Mouse (Mus musculus) CD4-positive helper T cell, adult 2 months (primary cell): ENCODE data around the gene Pparg.

Experiments used
- DNase-seq: peaks from one replicate; pipeline ENCODE4 v3.0.0-alpha.2; 2012; ENCODE audit warnings: low read depth, missing footprints, low spot score

Pparg gene

GRCm38 (mm10) chr6:115504160-115504558 is 143.4 kb downstream of the Pparg start:
- DNase-seq, result no peak

GRCm38 (mm10) chr6:115504915-115505314 is 144.2 kb downstream of the Pparg start:
- no peak for DNase-seq

GRCm38 (mm10) chr6:115506425-115506824 is 145.7 kb downstream of the Pparg start:
- no peak for DNase-seq

- no peak for DNase-seq
These were observed 150.7 kb downstream of the Pparg start for GRCm38 (mm10) chr6:115511447-115511846.

GRCm38 (mm10) chr6:115513207-115513606 is 152.5 kb downstream of the Pparg start:
- DNase-seq, result peak; percentile 64

GRCm38 (mm10) chr6:115517904-115518303 is 157.2 kb downstream of the Pparg start:
- no peak for DNase-seq

- DNase-seq, result no peak
These were observed 157.6 kb downstream of the Pparg start for GRCm38 (mm10) chr6:115518352-115518751.

GRCm38 (mm10) chr6:115519275-115519699 is 158.5 kb downstream of the Pparg start:
- DNase-seq, result peak; percentile 21

- no peak for DNase-seq
These were observed 161.2 kb downstream of the Pparg start for GRCm38 (mm10) chr6:115521923-115522322.

- no peak for DNase-seq
These were observed 162.0 kb downstream of the Pparg start for GRCm38 (mm10) chr6:115522691-115523146.

GRCm38 (mm10) chr6:115523201-115523600 is 162.4 kb downstream of the Pparg start:
- DNase-seq, result no peak

- peak; percentile 29 for DNase-seq
These were observed 163.8 kb downstream of the Pparg start for GRCm38 (mm10) chr6:115524449-115524990.

- no peak for DNase-seq
These were observed 166.7 kb downstream of the Pparg start for GRCm38 (mm10) chr6:115527418-115527817.

- peak; percentile 34 for DNase-seq
These were observed 167.6 kb downstream of the Pparg start for GRCm38 (mm10) chr6:115528372-115528771.

GRCm38 (mm10) chr6:115534617-115535016 is 173.9 kb downstream of the Pparg start:
- no peak for DNase-seq

GRCm38 (mm10) chr6:115536169-115536568 is 175.4 kb downstream of the Pparg start:
- no peak for DNase-seq

GRCm38 (mm10) chr6:115538645-115539429 is 178.1 kb downstream of the Pparg start:
- DNase-seq, result peak; percentile 75
